Mouse (Mus musculus) forebrain, embryonic 11.5 days (tissue): ENCODE data around the gene B3gnt7. TPM values are rescaled to one million over a fixed set of nuclear protein-coding genes. Genes with fewer than 3 reads are reported as not detected.

Experiments
- ATAC-seq: fragments of 200-750 bp; cut with Nextera tagmentation; replicated peaks from 2 replicates; pipeline ENCODE4 v1.8.0; 2017; ENCODE audit warnings: moderate TSS enrichment; ENCODE audit not compliant: low FRiP score
- DNase-seq: peaks from one replicate; pipeline ENCODE4 v3.0.0-alpha.2; 2017; ENCODE audit warnings: low spot score
- H3K27ac ChIP-seq: fragments of 300-500 bp; sonication (generic); 2 replicates; pipeline ENCODE4 v1.5.1; 2014; ENCODE audit warnings: low read depth, low read length
- H3K27me3 ChIP-seq: fragments of 300-500 bp; sonication (generic); 2 replicates; pipeline ENCODE4 v1.6.1; 2014; ENCODE audit warnings: mild to moderate bottlenecking, low read length, mixed read lengths; ENCODE audit not compliant: control insufficient read depth, insufficient read depth
- H3K36me3 ChIP-seq: fragments of 300-500 bp; sonication (generic); 2 replicates; pipeline ENCODE4 v1.6.1; 2014; ENCODE audit warnings: mild to moderate bottlenecking, low read length, moderate library complexity, mixed read lengths; ENCODE audit not compliant: control insufficient read depth, insufficient read depth
- H3K4me1 ChIP-seq: fragments of 300-500 bp; sonication (generic); replicated peaks from 2 replicates; pipeline ENCODE4 v1.6.1; 2014; ENCODE audit warnings: low read length, mixed read lengths; ENCODE audit not compliant: control insufficient read depth, insufficient read depth
- H3K4me2 ChIP-seq: fragments of 300-500 bp; sonication (generic); 2 replicates; pipeline ENCODE4 v1.6.1; 2014; ENCODE audit warnings: low read depth, mild to moderate bottlenecking, low read length, moderate library complexity, mixed read lengths; ENCODE audit not compliant: severe bottlenecking
- H3K4me3 ChIP-seq: fragments of 300-500 bp; sonication (generic); 2 replicates; pipeline ENCODE4 v1.5.1; 2014; ENCODE audit warnings: low read depth, low read length
- H3K9ac ChIP-seq: fragments of 300-500 bp; sonication (generic); 2 replicates; pipeline ENCODE4 v1.6.1; 2014; ENCODE audit warnings: low read length
- H3K9me3 ChIP-seq: fragments of 300-500 bp; sonication (generic); 2 replicates; pipeline ENCODE4 v1.6.1; 2016; ENCODE audit warnings: low read length, mixed read lengths; ENCODE audit not compliant: control insufficient read depth
- WGBS: fragments of 180-500 bp; shearing (Covaris S2); extraction: QIAGEN DNeasy Blood & Tissue Kit; methylation state at CpG from one replicate; pipeline ENCODE4 v1.1.7; 2014; 5-methylcytosine and 5-hydroxymethylcytosine counted together
- polyA plus RNA-seq: library from polyadenylated mRNA; unstranded; fragments of >200 nt; fragmentation: Nextera tagmentation; extraction: Ambion mirVana; gene quantifications from 2 replicates; pipeline ENCODE4 v1.2.1, GENCODE M21; 2014

Gene B3gnt7
- polyA plus RNA-seq, 1 experiment from 2014 or later: 3.9 TPM

DNA sequence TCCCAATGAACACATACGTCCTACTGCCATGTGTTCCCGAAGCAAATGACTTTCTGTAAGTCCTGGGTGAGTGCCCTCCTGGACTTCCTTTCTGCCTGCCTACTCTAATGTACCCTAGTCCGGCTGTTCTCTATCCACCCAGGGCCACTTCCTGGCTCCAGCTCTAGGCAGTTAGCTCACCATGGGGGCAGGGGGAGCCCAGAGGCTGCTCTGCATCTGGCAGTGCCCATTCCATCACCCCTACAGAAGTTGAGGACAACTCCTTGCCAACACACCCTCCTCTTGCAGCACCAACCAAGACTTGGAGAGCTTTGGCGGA is 33.5 kb upstream of the B3gnt7 start:
- H3K27ac ChIP-seq: no peak overlapping the region
- no peak overlapping the region for H3K4me3 ChIP-seq
- ATAC-seq: no peak
- no peaks in the 10 kb centered on the region for H3K27me3 ChIP-seq
- no peaks in the 10 kb centered on the region for H3K4me1 ChIP-seq
- H3K9me3 ChIP-seq: no peaks in the 10 kb centered on the region
- 83% methylated on average over 4 of the region's 4 CpGs for WGBS
- no peak overlapping the region for H3K9ac ChIP-seq
- no peaks in the 10 kb centered on the region for H3K36me3 ChIP-seq
- no peak for DNase-seq
- no peak overlapping the region for H3K4me2 ChIP-seq

DNA sequence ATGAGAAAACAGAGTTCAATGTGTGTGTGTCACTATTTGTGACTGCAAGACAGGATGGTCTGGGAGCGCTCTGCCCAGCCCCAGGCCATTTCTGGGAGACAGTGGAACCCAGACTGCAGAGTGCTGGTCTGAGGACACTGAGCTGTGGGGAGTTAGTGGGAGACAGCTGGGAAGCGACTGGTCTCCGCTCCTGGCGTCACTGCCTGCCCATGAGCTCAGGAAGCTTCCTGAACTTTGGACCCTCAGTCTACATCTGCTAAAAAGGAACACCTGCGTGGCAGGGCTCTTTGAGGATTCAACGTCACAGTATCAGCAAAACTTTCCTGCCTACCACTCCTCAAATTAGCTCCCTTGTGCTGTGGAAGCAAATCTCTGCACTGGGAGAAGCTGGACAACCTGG is 30.9 kb upstream of the B3gnt7 start:
- WGBS: 84% methylated on average over 6 of the region's 6 CpGs
- no peaks in the 10 kb centered on the region for H3K36me3 ChIP-seq
- DNase-seq: no peak
- no peak overlapping the region for H3K9ac ChIP-seq
- no peaks in the 10 kb centered on the region for H3K9me3 ChIP-seq
- H3K4me3 ChIP-seq: no peak overlapping the region
- ATAC-seq: no peak
- no peak overlapping the region for H3K4me2 ChIP-seq
- H3K27me3 ChIP-seq: no peaks in the 10 kb centered on the region
- no peak overlapping the region for H3K27ac ChIP-seq
- no peaks in the 10 kb centered on the region for H3K4me1 ChIP-seq

DNA sequence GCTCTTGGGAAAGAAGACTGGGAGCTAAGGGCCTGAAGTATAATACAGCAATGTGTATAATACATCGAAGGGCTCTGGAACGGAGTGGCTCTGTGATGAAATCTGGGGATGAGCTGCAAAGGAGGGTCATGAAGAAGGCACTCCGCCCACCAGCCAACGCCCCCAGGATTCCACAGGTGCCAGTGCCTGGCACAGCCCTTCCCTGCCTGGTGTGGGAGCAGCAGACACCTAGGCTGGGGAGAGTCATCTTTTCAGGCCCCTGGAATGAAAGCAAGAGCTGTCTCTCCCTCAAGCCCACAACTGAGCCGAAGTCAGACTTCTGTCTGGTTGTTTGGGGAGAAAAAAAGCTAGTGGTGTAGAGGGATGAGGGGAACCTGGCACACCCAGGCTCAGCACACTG is 25.6 kb upstream of the B3gnt7 start:
- Histone ChIP-seq H3K4me1 (no peaks in the 10 kb centered on the region), H3K27me3 (no peaks in the 10 kb centered on the region), H3K9me3 (no peaks in the 10 kb centered on the region), H3K27ac (no peak overlapping the region), H3K9ac (no peak overlapping the region), H3K4me3 (no peak overlapping the region), H3K36me3 (no peaks in the 10 kb centered on the region), H3K4me2 (no peak overlapping the region)
- ATAC-seq (no peak), DNase-seq (no peak)
- WGBS: 89% methylated on average over 5 of the region's 5 CpGs

DNA sequence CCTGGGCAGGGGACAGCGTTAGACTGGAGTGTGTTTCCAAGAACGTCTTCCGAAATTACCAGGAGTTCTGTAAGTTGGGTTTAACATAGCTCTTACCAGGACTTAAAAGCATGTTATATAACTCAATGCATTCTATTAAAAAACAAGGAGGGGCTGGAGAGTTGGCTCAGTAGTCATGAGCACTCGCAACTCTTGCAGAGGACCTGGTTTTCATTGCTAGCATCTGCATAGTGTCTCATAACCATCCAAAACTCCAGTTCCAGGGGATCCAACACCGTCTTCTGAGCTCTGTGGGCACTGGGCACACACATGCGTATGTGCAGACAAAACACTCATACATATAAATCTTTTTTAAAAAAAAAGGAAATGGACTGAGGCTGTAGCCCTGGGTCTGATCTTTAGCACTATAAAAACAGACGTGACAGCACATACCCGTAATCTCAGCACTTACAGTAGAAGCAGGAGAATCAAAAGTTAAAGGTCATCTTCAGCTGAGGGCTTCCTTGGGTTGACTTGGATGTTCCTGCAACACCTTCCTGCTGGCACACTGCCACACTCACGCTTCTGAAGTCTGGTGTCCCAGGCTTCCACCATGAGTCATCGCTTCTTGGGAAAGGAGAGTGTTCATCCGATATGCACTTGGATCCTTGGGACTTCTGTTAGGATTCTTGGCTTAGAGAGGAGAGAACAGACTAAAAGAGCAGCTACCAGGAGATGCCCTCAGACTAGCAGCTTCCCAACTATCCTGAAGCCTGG is 20.7 kb upstream of the B3gnt7 start:
- 93% methylated on average over 11 of the region's 11 CpGs for WGBS
- DNase-seq: no peak
- no peaks in the 10 kb centered on the region for H3K9me3 ChIP-seq
- ATAC-seq: no peak
- no peaks in the 10 kb centered on the region for H3K36me3 ChIP-seq
- H3K27me3 ChIP-seq: no peaks in the 10 kb centered on the region
- H3K27ac ChIP-seq: no peak overlapping the region
- no peak overlapping the region for H3K9ac ChIP-seq
- H3K4me3 ChIP-seq: no peak overlapping the region
- no peaks in the 10 kb centered on the region for H3K4me1 ChIP-seq
- H3K4me2 ChIP-seq: no peak overlapping the region

DNA sequence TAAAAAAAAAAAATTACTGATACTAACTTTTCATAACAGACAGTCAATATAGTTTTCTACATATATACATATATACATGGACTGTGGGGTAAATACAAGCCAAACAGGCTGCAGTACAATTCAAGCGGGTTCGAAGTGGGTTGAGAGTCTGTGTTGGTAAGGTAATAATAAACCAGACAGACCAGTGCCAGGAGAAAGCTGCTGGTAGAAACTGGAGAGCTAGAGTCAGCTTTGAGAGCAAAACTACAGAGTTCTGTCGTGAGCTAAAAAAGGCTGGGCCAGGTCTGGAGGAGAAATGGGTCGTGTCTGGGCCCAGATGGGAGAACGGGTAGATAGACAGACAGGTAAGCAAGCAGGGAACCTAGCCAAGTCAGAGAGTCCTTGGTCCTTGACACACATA is 18.5 kb upstream of the B3gnt7 start:
- 87% methylated on average over 5 of the region's 5 CpGs for WGBS
- H3K9ac ChIP-seq: no peak overlapping the region
- no peaks in the 10 kb centered on the region for H3K4me1 ChIP-seq
- H3K27ac ChIP-seq: no peak overlapping the region
- no peak overlapping the region for H3K4me3 ChIP-seq
- DNase-seq (no peak), ATAC-seq (no peak)
- H3K27me3 ChIP-seq: no peaks in the 10 kb centered on the region
- no peak overlapping the region for H3K4me2 ChIP-seq
- no peaks in the 10 kb centered on the region for H3K36me3 ChIP-seq
- H3K9me3 ChIP-seq: no peaks in the 10 kb centered on the region

DNA sequence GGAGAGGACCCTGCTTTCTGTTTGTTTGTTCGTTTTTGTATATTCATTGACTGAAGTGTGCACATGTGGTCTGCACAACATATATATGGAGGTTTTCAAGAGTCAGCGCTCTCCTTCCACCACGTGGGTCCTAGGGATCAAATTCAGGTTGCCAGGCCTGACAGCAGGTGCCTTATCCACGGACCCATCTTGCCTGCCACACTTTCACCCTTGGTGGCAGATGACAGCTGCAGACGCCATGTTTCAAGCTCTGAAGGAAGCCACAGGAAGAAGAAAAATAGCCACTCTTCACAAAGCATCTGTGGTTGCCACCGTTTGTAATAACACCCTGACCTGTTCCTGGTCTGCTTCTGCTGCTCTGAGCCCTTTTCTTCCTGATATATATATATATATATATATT is 17.3 kb upstream of the B3gnt7 start:
- H3K9me3 ChIP-seq: no peaks in the 10 kb centered on the region
- H3K4me3 ChIP-seq: no peak overlapping the region
- no peak overlapping the region for H3K27ac ChIP-seq
- H3K27me3 ChIP-seq: no peaks in the 10 kb centered on the region
- H3K4me2 ChIP-seq: no peak overlapping the region
- no peaks in the 10 kb centered on the region for H3K4me1 ChIP-seq
- DNase-seq (no peak), ATAC-seq (no peak)
- no peaks in the 10 kb centered on the region for H3K36me3 ChIP-seq
- H3K9ac ChIP-seq: no peak overlapping the region
- 84% methylated on average over 6 of the region's 6 CpGs for WGBS

DNA sequence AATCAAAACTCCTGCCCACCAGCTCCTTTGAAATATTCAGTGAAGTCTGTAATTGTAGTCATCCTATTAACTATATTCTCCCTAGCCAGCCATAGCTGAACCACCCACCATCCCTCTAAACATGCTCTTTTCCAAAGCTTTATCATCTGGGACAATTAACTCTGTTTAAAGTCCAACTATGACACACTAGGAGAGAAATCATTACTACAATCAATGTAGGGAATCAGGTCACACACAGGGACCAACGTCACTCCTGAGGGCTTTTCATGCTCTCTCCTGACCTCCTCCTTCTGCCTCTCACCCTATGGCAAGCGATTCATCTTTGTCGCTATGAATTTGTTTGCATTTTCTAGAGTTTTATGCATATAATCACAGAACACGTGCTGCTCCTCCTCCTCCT is 15.2 kb upstream of the B3gnt7 start:
- Histone ChIP-seq H3K36me3 (no peaks in the 10 kb centered on the region), H3K9ac (no peak overlapping the region), H3K9me3 (no peaks in the 10 kb centered on the region), H3K27ac (no peak overlapping the region), H3K27me3 (no peaks in the 10 kb centered on the region), H3K4me3 (no peak overlapping the region), H3K4me1 (no peaks in the 10 kb centered on the region), H3K4me2 (no peak overlapping the region)
- ATAC-seq (no peak), DNase-seq (no peak)
- 89% methylated on average over 4 of the region's 4 CpGs for WGBS

DNA sequence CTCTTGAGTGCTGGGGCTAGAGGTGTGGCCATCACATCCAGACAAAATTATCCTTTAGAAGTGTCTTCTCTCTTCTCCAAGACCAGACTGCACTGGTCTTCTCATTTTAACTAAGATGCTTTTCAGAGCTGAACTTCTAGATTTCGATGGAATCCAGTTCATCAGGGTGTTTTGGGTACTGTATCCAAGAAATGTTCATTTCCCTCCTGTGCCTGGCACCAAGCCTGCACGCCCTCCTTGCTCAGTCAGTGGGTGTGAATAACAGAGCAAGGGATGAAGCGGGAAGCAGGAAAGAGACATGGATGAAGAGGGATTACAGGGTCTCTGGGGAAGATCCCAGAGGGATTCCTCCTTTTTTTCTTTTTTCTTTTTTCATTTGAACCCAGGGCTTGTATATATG is 12.2 kb upstream of the B3gnt7 start:
- H3K4me1 ChIP-seq: peaks cover 8% of the 10 kb centered on the region; the same call in 1 of the 2 replicates
- WGBS: 61% methylated on average over 3 of the region's 3 CpGs

DNA sequence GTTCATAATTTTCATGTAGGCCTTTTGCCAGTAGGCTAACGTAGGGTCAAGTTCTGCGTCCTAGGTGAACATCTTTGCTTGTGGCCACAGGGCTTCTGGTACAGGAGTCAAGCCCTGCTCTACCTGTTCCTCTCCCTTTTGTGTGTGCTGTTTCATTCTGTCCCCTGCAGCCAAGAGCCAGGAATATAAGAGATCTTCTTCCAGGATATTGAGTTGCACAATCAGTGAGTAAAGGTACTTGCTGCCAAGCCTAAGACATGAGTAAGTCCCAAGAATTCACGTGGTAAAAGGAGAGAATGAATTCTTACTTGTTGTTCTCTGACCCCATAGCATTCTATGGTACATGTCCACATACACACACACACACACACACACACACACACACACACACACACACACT is 9.5 kb upstream of the B3gnt7 start:
- Histone ChIP-seq H3K36me3 (no peaks in the 10 kb centered on the region), H3K4me3 (no peak overlapping the region), H3K9me3 (no peaks in the 10 kb centered on the region), H3K4me2 (no peak overlapping the region), H3K27me3 (no peaks in the 10 kb centered on the region), H3K4me1 (peaks cover 8% of the 10 kb centered on the region; the same call in 1 of the 2 replicates), H3K9ac (no peak overlapping the region), H3K27ac (no peak overlapping the region)
- ATAC-seq: no peak
- 92% methylated on average over 3 of the region's 3 CpGs for WGBS
- no peak for DNase-seq

More for the DNA sequence above, 12.2 kb upstream of the B3gnt7 start:
- Histone ChIP-seq H3K36me3 (no peaks in the 10 kb centered on the region), H3K4me2 (no peak overlapping the region), H3K9ac (no peak overlapping the region), H3K27me3 (no peaks in the 10 kb centered on the region), H3K27ac (no peak overlapping the region), H3K9me3 (no peaks in the 10 kb centered on the region), H3K4me3 (no peak overlapping the region)
- DNase-seq: no peak
- ATAC-seq: no peak
